Mouse (Mus musculus): ENCODE data around the gene Rasgef1b.

- no peak for TF ChIP-seq EP300 (IDR thresholded peaks at IDR 0.05)
- TF ChIP-seq CTCF (IDR thresholded peaks at IDR 0.05) = no peak
Measured at GRCm38 (mm10) chr5:99493861-99494260, 235.0 kb downstream of the Rasgef1b start.

Measured in lung, postnatal 0 days (tissue).